Mouse (Mus musculus) kidney, embryonic 15.5 days (tissue): Measurements from ENCODE around the gene Kif1b. TPM values are rescaled to one million over a fixed set of nuclear protein-coding genes. Genes with fewer than 3 reads are reported as not detected.

Source experiments
- polyA plus RNA-seq: library from polyadenylated mRNA; unstranded; fragments of >200 nt; fragmentation: Nextera tagmentation; extraction: Ambion mirVana; gene quantifications from 2 replicates; pipeline ENCODE4 v1.2.1, GENCODE M21; 2015

Kif1b gene
- polyA plus RNA-seq, 1 experiment from 2014 or later: 31.3 TPM

Other genes starting within 250 kb of the Kif1b start
- gene Pex14, start 207.8 kb downstream of the Kif1b start, polyA plus RNA-seq: 52.3 and 61.1 TPM in 2 replicates
- gene Dffa, start 203.5 kb downstream of the Kif1b start, polyA plus RNA-seq: 33.2 and 36.2 TPM in 2 replicates
- 0.32 TPM in 1 of 2 replicates, not detected in the other for gene Cort, start 180.9 kb downstream of the Kif1b start, polyA plus RNA-seq
- gene Cenps, start 170.1 kb downstream of the Kif1b start, polyA plus RNA-seq: 36.0 and 40.6 TPM in 2 replicates
- gene Pgd, start 140.9 kb downstream of the Kif1b start, polyA plus RNA-seq: 124 and 129 TPM in 2 replicates
- 48.1 and 49.6 TPM in 2 replicates for gene Ube4b, start 119.1 kb upstream of the Kif1b start, polyA plus RNA-seq
- 0.77 and 0.90 TPM in 2 replicates for gene Rbp7, start 147.3 kb upstream of the Kif1b start, polyA plus RNA-seq
- 0.45 TPM in 1 of 2 replicates, not detected in the other for gene Tmem274, start 169.7 kb upstream of the Kif1b start, polyA plus RNA-seq
- 13.7 TPM in 2 replicates for gene Nmnat1, start 177.5 kb upstream of the Kif1b start, polyA plus RNA-seq
- gene Lzic, start 177.5 kb upstream of the Kif1b start, polyA plus RNA-seq: 47.1 and 49.3 TPM in 2 replicates
- gene Ctnnbip1, start 210.5 kb upstream of the Kif1b start, polyA plus RNA-seq: 62.1 and 64.8 TPM in 2 replicates